Mouse (Mus musculus) ES-Bruce4 (cell line): ENCODE measurements around the gene Mpdz. TPM values are rescaled to one million over a fixed set of nuclear protein-coding genes. Genes with fewer than 3 reads are reported as not detected.

ENCODE experiments used
- H3K27ac ChIP-seq: 2 replicates; pipeline ENCODE4 v1.5.1; 2012; ENCODE audit warnings: low read length, inconsistent platforms; ENCODE audit not compliant: insufficient read depth
- H3K27me3 ChIP-seq: 2 replicates; pipeline ENCODE4 v1.6.1; 2012; ENCODE audit warnings: mild to moderate bottlenecking, low read length, inconsistent platforms; ENCODE audit not compliant: control insufficient read depth, poor library complexity, insufficient read depth, severe bottlenecking
- H3K36me3 ChIP-seq: 2 replicates; pipeline ENCODE4 v1.6.1; 2012; ENCODE audit warnings: inconsistent platforms, mild to moderate bottlenecking, low read length, moderate library complexity; ENCODE audit not compliant: control insufficient read depth, poor library complexity, insufficient read depth, severe bottlenecking
- H3K4me1 ChIP-seq: one replicate; pipeline ENCODE4 v1.8.1; 2011; ENCODE audit warnings: low read length; ENCODE audit not compliant: control insufficient read depth, insufficient read depth
- H3K4me3 ChIP-seq: 2 replicates; pipeline ENCODE4 v1.5.1; 2011; ENCODE audit warnings: low read depth, mild to moderate bottlenecking, low read length
- H3K9ac ChIP-seq: 2 replicates; pipeline ENCODE4 v1.6.1; 2012; ENCODE audit warnings: low read depth, mild to moderate bottlenecking, inconsistent platforms; ENCODE audit not compliant: poor library complexity, severe bottlenecking
- H3K9me3 ChIP-seq: replicated peaks from 2 replicates; pipeline ENCODE4 v1.6.1; 2012; ENCODE audit warnings: mild to moderate bottlenecking, low read length, inconsistent platforms; ENCODE audit not compliant: control insufficient read depth, poor library complexity, insufficient read depth, severe bottlenecking
- CTCF ChIP-seq: IDR thresholded peaks from one replicate; pipeline ENCODE4 v1.8.1; 2011; ENCODE audit warnings: low read depth, low read length
- EP300 ChIP-seq: IDR thresholded peaks from 2 replicates; pipeline ENCODE4 v1.6.1; 2011; ENCODE audit warnings: low read depth, low read length; ENCODE audit not compliant: insufficient read depth
- POLR2A ChIP-seq: IDR thresholded peaks from one replicate; pipeline ENCODE4 v1.8.1; 2011; ENCODE audit warnings: low read length; ENCODE audit not compliant: insufficient read depth
- polyA plus RNA-seq: library from polyadenylated mRNA; stranded (reverse); fragments of >200 nt; gene quantifications from 2 replicates; pipeline ENCODE4 v1.2.4, GENCODE M21; 2011; ENCODE audit warnings: low read depth; ENCODE audit not compliant: missing spikeins, insufficient read depth, insufficient read length

Gene Mpdz
- polyA plus RNA-seq, 1 experiment: 28.0 TPM

- Histone ChIP-seq H3K9me3 (no peaks in the 10 kb centered on the region), H3K36me3 (no peaks in the 10 kb centered on the region), H3K4me3 (no peak overlapping the region), H3K4me1 (no peaks in the 10 kb centered on the region), H3K27ac (no peak overlapping the region), H3K27me3 (no peaks in the 10 kb centered on the region), H3K9ac (no peak overlapping the region)
- no peak for TF ChIP-seq CTCF
- TF ChIP-seq EP300: no peak
- no peak for TF ChIP-seq POLR2A
These were observed 169.5 kb downstream of the Mpdz start for GRCm38 (mm10) chr4:81273067-81273466.

GRCm38 (mm10) chr4:81252859-81253780 is 189.5 kb downstream of the Mpdz start:
- Histone ChIP-seq H3K27me3 (no peaks in the 10 kb centered on the region), H3K27ac (no peak overlapping the region), H3K4me3 (no peak overlapping the region), H3K9ac (no peak overlapping the region), H3K4me1 (no peaks in the 10 kb centered on the region), H3K9me3 (no peaks in the 10 kb centered on the region), H3K36me3 (no peaks in the 10 kb centered on the region)
- TF ChIP-seq POLR2A (no peak), EP300 (no peak), CTCF (no peak)

DNA sequence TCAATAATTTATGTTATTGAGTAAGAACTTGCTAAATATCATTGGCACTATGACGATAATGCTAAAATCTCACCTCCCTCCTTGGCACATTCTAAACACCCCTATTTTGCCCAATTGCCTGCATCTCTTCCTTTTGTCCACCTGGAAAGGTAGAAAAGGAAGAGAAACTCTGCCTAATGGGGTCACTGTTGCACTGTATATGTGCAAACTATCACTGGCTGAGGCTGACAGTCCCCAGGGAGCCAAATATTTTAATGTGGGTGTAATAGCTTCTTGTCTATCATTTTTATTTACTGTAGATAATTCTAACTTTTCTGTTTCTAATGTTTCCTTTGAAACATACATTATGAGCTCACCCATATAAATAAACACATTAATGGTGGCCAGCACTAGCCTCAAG is 190.3 kb downstream of the Mpdz start:
- Histone ChIP-seq H3K4me3 (no peak overlapping the region), H3K4me1 (no peaks in the 10 kb centered on the region), H3K27ac (no peak overlapping the region), H3K9me3 (no peaks in the 10 kb centered on the region), H3K9ac (no peak overlapping the region), H3K36me3 (no peaks in the 10 kb centered on the region), H3K27me3 (no peaks in the 10 kb centered on the region)
- TF ChIP-seq EP300 (no peak), CTCF (no peak), POLR2A (no peak)

DNA sequence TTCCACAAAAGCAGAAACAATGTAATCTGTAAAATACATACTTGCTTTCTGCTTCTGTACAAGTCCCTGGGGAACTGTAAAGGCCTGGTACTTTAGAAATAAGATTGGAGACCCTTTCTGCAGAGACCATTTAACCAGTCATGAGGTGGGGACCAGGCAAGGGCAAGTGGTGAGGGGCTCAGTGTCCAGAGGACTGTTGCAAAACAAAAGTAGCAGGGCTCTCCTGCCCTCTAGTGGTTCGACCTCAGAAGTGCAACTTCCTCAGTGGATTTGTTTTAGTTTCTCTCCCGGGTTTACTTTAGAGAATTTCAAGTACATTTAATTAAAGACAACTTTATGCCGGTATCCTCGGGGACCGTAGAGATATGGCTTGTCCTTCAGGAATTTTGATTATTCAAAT is 190.7 kb downstream of the Mpdz start:
- H3K9ac ChIP-seq: no peak overlapping the region
- H3K4me3 ChIP-seq: no peak overlapping the region
- H3K4me1 ChIP-seq: no peaks in the 10 kb centered on the region
- TF ChIP-seq CTCF (peak; percentile 64), POLR2A (no peak)
- no peaks in the 10 kb centered on the region for H3K36me3 ChIP-seq
- no peaks in the 10 kb centered on the region for H3K9me3 ChIP-seq
- no peaks in the 10 kb centered on the region for H3K27me3 ChIP-seq
- no peak overlapping the region for H3K27ac ChIP-seq

DNA sequence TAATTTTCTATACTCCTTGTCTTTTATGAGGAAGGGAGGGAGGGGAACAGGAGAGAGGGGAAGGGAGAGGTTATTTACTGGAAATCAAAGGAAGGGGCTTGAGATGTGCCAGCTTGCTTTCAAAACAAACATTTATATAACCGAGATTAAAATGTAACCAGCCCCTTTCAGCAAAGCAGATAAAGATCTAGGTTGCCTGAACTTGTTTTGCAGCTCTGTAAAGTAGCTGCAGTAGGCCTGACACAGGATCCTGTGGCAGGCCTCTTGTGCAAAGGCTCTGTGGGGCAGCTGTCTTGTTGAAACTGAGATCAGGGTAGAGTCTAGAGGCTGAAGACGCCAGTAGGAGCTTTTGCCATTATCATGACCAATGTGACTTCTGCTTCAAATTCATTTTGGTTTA is 193.4 kb downstream of the Mpdz start:
- Histone ChIP-seq H3K36me3 (no peaks in the 10 kb centered on the region), H3K9ac (no peak overlapping the region), H3K27ac (no peak overlapping the region), H3K27me3 (no peaks in the 10 kb centered on the region), H3K4me1 (no peaks in the 10 kb centered on the region), H3K4me3 (no peak overlapping the region), H3K9me3 (no peaks in the 10 kb centered on the region)
- no peak for TF ChIP-seq POLR2A
- TF ChIP-seq CTCF: no peak
- TF ChIP-seq EP300: no peak

DNA sequence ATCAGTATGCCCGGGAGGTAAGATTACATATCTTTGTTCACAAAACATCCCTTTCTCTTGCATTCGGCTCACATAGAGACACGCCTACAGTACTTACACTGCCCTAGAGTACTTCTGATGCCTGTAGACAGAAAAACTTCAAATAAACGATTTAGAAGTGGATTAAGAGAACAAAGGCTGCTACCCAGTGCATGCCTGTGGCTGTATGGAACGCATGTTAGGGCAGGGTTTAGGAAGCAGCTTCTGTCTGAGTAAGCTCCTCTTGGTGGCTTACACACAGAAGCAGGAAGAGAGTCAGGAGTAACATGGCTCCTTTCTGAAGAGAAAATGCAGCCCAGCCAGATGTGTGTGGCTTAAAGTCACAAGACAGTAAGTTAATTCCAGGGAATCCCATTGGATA is 206.4 kb downstream of the Mpdz start:
- Histone ChIP-seq H3K27ac (no peak overlapping the region), H3K4me1 (no peaks in the 10 kb centered on the region)

More for the DNA sequence above, 206.4 kb downstream of the Mpdz start:
- no peaks in the 10 kb centered on the region for H3K9me3 ChIP-seq
- no peak overlapping the region for H3K4me3 ChIP-seq
- TF ChIP-seq CTCF: no peak
- no peak for TF ChIP-seq EP300
- no peak for TF ChIP-seq POLR2A
- H3K9ac ChIP-seq: no peak overlapping the region
- H3K27me3 ChIP-seq: no peaks in the 10 kb centered on the region
- no peaks in the 10 kb centered on the region for H3K36me3 ChIP-seq
